ENCODE assay signal across 7 mouse cellular contexts in genomic region chr10:33950803-33951583, GRCm38 (mm10). TPM values are rescaled to one million over a fixed set of nuclear protein-coding genes. Genes with fewer than 3 reads are reported as not detected.
DNase-seq lines count a peak whose midpoint lies in the region; ATAC-seq lines count a peak whose summit lies in the region.

Gene Zup1, minus strand, starts transcription at chr10:33951269.

- 0 out of 2 replicates have a peak, but pooled peaks cover 10% of the 10 kb centered on the region for H3K4me1 ChIP-seq in embryonic facial prominence, embryonic 12.5 days
- peaks cover 2% of the 10 kb centered on the region; the same call in 1 of the 2 replicates for H3K4me1 ChIP-seq in limb, embryonic 11.5 days (ENCODE audit: control insufficient read depth, insufficient read depth, low read length)
- peaks cover 14% of the 10 kb centered on the region; the same call in 1 of the 2 replicates for H3K4me1 ChIP-seq in midbrain, embryonic 14.5 days (ENCODE audit: control insufficient read depth, insufficient read depth, low read length)

- peak within 1 kb of the TSS; percentile 62 for H3K4me2 ChIP-seq in embryonic facial prominence, embryonic 12.5 days (replicated peaks)
- H3K4me2 ChIP-seq in limb, embryonic 11.5 days (ENCODE audit: low read depth, severe bottlenecking), result peak within 1 kb of the TSS; percentile 62
- H3K4me2 ChIP-seq in midbrain, embryonic 14.5 days (ENCODE audit: low read length), result peak within 1 kb of the TSS; percentile 56

- H3K36me3 ChIP-seq in embryonic facial prominence, embryonic 12.5 days, result peaks cover 8% of the 10 kb centered on the region; the same call in 1 of the 2 replicates
- H3K36me3 ChIP-seq in limb, embryonic 11.5 days (ENCODE audit: control insufficient read depth, insufficient read depth, low read length), result no peaks in the 10 kb centered on the region
- peaks cover 16% of the 10 kb centered on the region for H3K36me3 ChIP-seq in midbrain, embryonic 14.5 days (ENCODE audit: control insufficient read depth, insufficient read depth, low read length)

- no peaks in the 10 kb centered on the region for H3K27me3 ChIP-seq in embryonic facial prominence, embryonic 12.5 days
- no peaks in the 10 kb centered on the region for H3K27me3 ChIP-seq in limb, embryonic 11.5 days (ENCODE audit: control insufficient read depth, insufficient read depth, low read length)
- H3K27me3 ChIP-seq in midbrain, embryonic 14.5 days (ENCODE audit: control insufficient read depth, insufficient read depth, low read length), result no peaks in the 10 kb centered on the region

- peak within 1 kb of the TSS; percentile 73 for H3K4me3 ChIP-seq in embryonic facial prominence, embryonic 12.5 days
- peak within 1 kb of the TSS; percentile 62 for H3K4me3 ChIP-seq in limb, embryonic 11.5 days (ENCODE audit: low read depth, low read length)
- peak within 1 kb of the TSS; percentile 85 for H3K4me3 ChIP-seq in midbrain, embryonic 14.5 days (replicated peaks; ENCODE audit: low read depth, low read length)

- H3K9me3 ChIP-seq in embryonic facial prominence, embryonic 12.5 days, result no peaks in the 10 kb centered on the region
- H3K9me3 ChIP-seq in limb, embryonic 11.5 days (ENCODE audit: control insufficient read depth, low read length), result no peaks in the 10 kb centered on the region
- H3K9me3 ChIP-seq in midbrain, embryonic 14.5 days (ENCODE audit: control insufficient read depth, low read length), result no peaks in the 10 kb centered on the region

- H3K27ac ChIP-seq in embryonic facial prominence, embryonic 12.5 days, result peak within 1 kb of the TSS; percentile 84
- peak within 1 kb of the TSS; percentile 49; the same call in 1 of the 2 replicates for H3K27ac ChIP-seq in limb, embryonic 11.5 days (replicated peaks; ENCODE audit: low read depth, low read length)
- H3K27ac ChIP-seq in midbrain, embryonic 14.5 days (replicated peaks; ENCODE audit: low read depth, low read length), result peak within 1 kb of the TSS; percentile 78

- peak; percentile 93 for ATAC-seq in embryonic facial prominence, embryonic 12.5 days (ENCODE audit: insufficient number of reproducible peaks, insufficient read depth, low FRiP score, low TSS enrichment)
- peak; percentile 91 for ATAC-seq in limb, embryonic 11.5 days (ENCODE audit: insufficient number of reproducible peaks, low FRiP score, low TSS enrichment, low read depth)
- peak; percentile 95 for ATAC-seq in midbrain, embryonic 14.5 days (ENCODE audit: low FRiP score, low TSS enrichment)

- peak within 1 kb of the TSS; percentile 95 for H3K9ac ChIP-seq in embryonic facial prominence, embryonic 12.5 days
- peak within 1 kb of the TSS; percentile 87 for H3K9ac ChIP-seq in limb, embryonic 11.5 days (ENCODE audit: low read length)
- H3K9ac ChIP-seq in midbrain, embryonic 14.5 days (replicated peaks; ENCODE audit: low read length), result peak within 1 kb of the TSS; percentile 95

- peak; percentile 79 for DNase-seq in adrenal gland, postnatal 25 days
- DNase-seq in heart, adult 11 months, result peak; percentile 99
- peak; percentile 84 for DNase-seq in kidney, adult 18-20 months
- DNase-seq in limb, embryonic 11.5 days (ENCODE audit: low spot score), result peak; percentile 87
- DNase-seq in midbrain, embryonic 14.5 days, result peak; percentile 90
- DNase-seq in spleen, adult 18-20 months, result peak; percentile 76 to 83

- WGBS in embryonic facial prominence, embryonic 12.5 days, result 2% methylated on average over 42 of the region's 42 CpGs
- 4% methylated on average over 42 of the region's 42 CpGs for WGBS in limb, embryonic 11.5 days
- 3% methylated on average over 42 of the region's 42 CpGs for WGBS in midbrain, embryonic 14.5 days

RNA-seq across cellular contexts. Expression of gene Zup1, which starts in this region (rescaled TPM):
- total RNA-seq in adrenal gland, postnatal 25 days (2021), result 12.3 and 20.2 TPM in 2 replicates
- polyA plus RNA-seq in embryonic facial prominence, embryonic 12.5 days (2016; fragmentation: Nextera tagmentation; extraction: Ambion mirVana), result 27.5 and 28.6 TPM in 2 replicates
- 23.3 and 27.4 TPM in 2 replicates for polyA plus RNA-seq in limb, embryonic 11.5 days (2014; fragmentation: Nextera tagmentation; extraction: Ambion mirVana)
- 21.6 and 27.7 TPM in 2 replicates for polyA plus RNA-seq in midbrain, embryonic 14.5 days (2014; fragmentation: Nextera tagmentation; extraction: Ambion mirVana)

Comparison
In these comparisons a context has a peak if more than half of its experiments do, and no peak if none do; other contexts are left out.
1. Peak in every context shown above with its lines: DNase-seq, ATAC-seq, H3K4me3 ChIP-seq and H3K27ac ChIP-seq.